Mouse (Mus musculus): ENCODE results near the gene Arap1. TPM values are rescaled to one million over a fixed set of nuclear protein-coding genes. Genes with fewer than 3 reads are reported as not detected.
A peak's percentile ranks its signal among the peaks of the same experiment; 100 is the strongest.

Gene Arap1
- total RNA-seq, 2 experiments from 2014 or later, result 18.1 to 22.4 TPM

- DNase-seq (ENCODE audit: low spot score in 2 of 2), result no peak
These were observed 45.1 kb downstream of the Arap1 start for GRCm38 (mm10) chr7:101393015-101393414.

GRCm38 (mm10) chr7:101393694-101394504 lies 46.0 kb downstream of the Arap1 start:
- DNase-seq (ENCODE audit: low spot score in 2 of 2), result no peak

- DNase-seq (ENCODE audit: low spot score in 2 of 2), result no peak
These were observed 46.7 kb downstream of the Arap1 start for GRCm38 (mm10) chr7:101394569-101394968.

- no peak for DNase-seq (ENCODE audit: low spot score in 2 of 2)
These were observed 47.6 kb downstream of the Arap1 start for GRCm38 (mm10) chr7:101395471-101395870.

- no peak for DNase-seq (ENCODE audit: low spot score in 2 of 2)
These were observed 49.3 kb downstream of the Arap1 start for GRCm38 (mm10) chr7:101397175-101397574.

GRCm38 (mm10) chr7:101401510-101401909 lies 53.6 kb downstream of the Arap1 start:
- no peak for DNase-seq (ENCODE audit: low spot score in 2 of 2)

GRCm38 (mm10) chr7:101403831-101404230 lies 56.0 kb downstream of the Arap1 start:
- no peak for DNase-seq (ENCODE audit: low spot score in 2 of 2)

- no peak for DNase-seq (ENCODE audit: low spot score in 2 of 2)
These were observed 62.5 kb downstream of the Arap1 start, which contains the start of gene Gm45837 for GRCm38 (mm10) chr7:101410267-101410936. Gene Gm45837, plus strand, starts transcription at chr7:101410886.

- DNase-seq (ENCODE audit: low spot score in 2 of 2), result peak; percentile 85 to 91
These were observed 64.9 kb downstream of the Arap1 start for GRCm38 (mm10) chr7:101412796-101413195.

- no peak for DNase-seq (ENCODE audit: low spot score in 2 of 2)
These were observed 66.3 kb downstream of the Arap1 start for GRCm38 (mm10) chr7:101414209-101414608.

GRCm38 (mm10) chr7:101414661-101415511 lies 67.0 kb downstream of the Arap1 start:
- DNase-seq (ENCODE audit: low spot score in 2 of 2), result no peak

GRCm38 (mm10) chr7:101415512-101416100 lies 67.7 kb downstream of the Arap1 start:
- no peak for DNase-seq (ENCODE audit: low spot score in 2 of 2)

- no peak for DNase-seq (ENCODE audit: low spot score in 2 of 2)
These were observed 68.5 kb downstream of the Arap1 start for GRCm38 (mm10) chr7:101416391-101416790.

- DNase-seq (ENCODE audit: low spot score in 2 of 2), result no peak
These were observed 71.3 kb downstream of the Arap1 start for GRCm38 (mm10) chr7:101419013-101419770.

GRCm38 (mm10) chr7:101421529-101421928 lies 73.7 kb downstream of the Arap1 start, which contains the start of gene Pde2a:
Gene Pde2a, plus strand, starts transcription at chr7:101421691.
- peak; percentile 69 to 80 for DNase-seq (ENCODE audit: low spot score in 2 of 2)

- DNase-seq (ENCODE audit: low spot score in 2 of 2), result no peak
These were observed 74.2 kb downstream of the Arap1 start for GRCm38 (mm10) chr7:101422069-101422468.

GRCm38 (mm10) chr7:101422646-101423045 lies 74.8 kb downstream of the Arap1 start:
- DNase-seq (ENCODE audit: low spot score in 2 of 2), result no peak

GRCm38 (mm10) chr7:101423970-101424369 lies 76.1 kb downstream of the Arap1 start:
- DNase-seq (ENCODE audit: low spot score in 2 of 2), result no peak

- DNase-seq (ENCODE audit: low spot score in 2 of 2), result no peak
These were observed 78.8 kb downstream of the Arap1 start for GRCm38 (mm10) chr7:101426692-101427091.

- no peak for DNase-seq (ENCODE audit: low spot score in 2 of 2)
These were observed 79.9 kb downstream of the Arap1 start for GRCm38 (mm10) chr7:101427736-101428135.
